Comparison of ENCODE assay signal across 10 mouse cellular contexts in the genomic region with DNA sequence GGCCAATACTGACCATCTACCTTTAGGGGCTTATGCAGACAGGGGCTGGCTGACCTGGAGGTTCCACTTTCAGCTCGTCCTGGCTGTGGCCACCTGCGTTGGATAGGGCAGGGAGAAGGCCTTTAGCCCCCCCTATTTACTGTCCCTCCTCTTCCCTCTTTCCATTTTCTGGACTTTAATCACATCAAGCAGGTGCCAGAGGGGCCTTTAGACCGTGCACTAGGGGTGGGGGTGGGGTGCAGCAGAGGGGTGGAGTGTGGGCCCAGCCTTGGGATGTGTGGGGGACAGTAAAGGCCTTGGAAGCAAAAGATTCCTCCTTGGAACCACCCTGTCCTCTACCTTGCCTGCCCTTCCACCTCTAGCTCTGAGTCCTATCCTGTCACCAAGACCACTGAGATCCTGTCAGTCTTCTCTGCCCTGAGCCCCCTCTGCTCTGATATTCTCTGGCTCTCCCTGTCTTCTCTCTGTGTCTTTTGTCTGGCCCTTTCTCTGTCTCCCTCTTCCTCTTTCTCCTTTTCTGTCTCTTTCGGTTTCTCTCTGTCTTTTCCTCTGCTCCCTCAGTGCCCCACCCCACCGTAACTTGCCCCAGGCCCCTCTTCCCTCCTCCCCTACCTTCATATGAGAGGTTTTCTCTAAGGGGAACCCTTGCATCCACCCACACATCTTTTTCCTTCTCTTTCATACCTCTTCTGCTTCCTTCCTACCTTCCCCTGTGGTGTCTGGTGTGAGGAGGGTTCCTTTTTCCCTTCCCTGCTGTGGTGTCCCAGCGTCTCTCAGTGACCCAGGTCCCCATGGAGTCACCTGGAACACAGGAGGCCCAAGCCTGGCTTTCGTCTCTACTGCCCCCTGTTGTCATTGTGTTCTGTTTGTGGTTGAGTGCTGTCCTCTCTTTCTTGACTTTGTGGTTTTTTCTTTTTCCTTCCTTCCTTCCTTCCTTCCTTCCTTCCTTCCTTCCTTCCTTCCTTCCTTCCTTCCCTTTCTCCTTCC. TPM values are rescaled to one million over a fixed set of nuclear protein-coding genes. Genes with fewer than 3 reads are reported as not detected.
DNase-seq lines count a peak whose midpoint lies in the region; ATAC-seq and TF ChIP-seq lines count a peak whose summit lies in the region.
"Had no signal": no experiment of that assay in that cellular context is flagged by ENCODE, and none has a peak within 500 bp of the region (broad histone marks: within the 10 kb centered on the region; RNA-seq: fewer than 3 reads in every experiment).

No protein-coding gene starts in this region.

- H3K4me3 ChIP-seq in heart, embryonic 16.5 days (ENCODE audit: low read length), result peak overlapping the region; percentile 57
- H3K4me3 ChIP-seq in lung, embryonic 16.5 days (ENCODE audit: low read length), result peak overlapping the region; percentile 50
- no peak overlapping the region for H3K4me3 ChIP-seq in lung, adult 2 months (replicated peaks; ENCODE audit: extremely low read depth, low read depth, low read length)
- peak overlapping the region; percentile 28 for H3K4me3 ChIP-seq in limb, embryonic 14.5 days (replicated peaks; ENCODE audit: low read length)
- no peak overlapping the region for H3K4me3 ChIP-seq in stomach, embryonic 14.5 days (ENCODE audit: low read depth, low read length)

- TF ChIP-seq POLR2A in lung, adult 2 months (IDR thresholded peaks at IDR 0.05; ENCODE audit: borderline replicate concordance, extremely low read depth, low read depth, low read length), result no peak
- no peak for TF ChIP-seq POLR2A in limb, embryonic 14.5 days (IDR thresholded peaks at IDR 0.05; ENCODE audit: borderline replicate concordance, extremely low read depth, insufficient read depth, insufficient read length)

- H3K27ac ChIP-seq in heart, embryonic 16.5 days (ENCODE audit: low read length), result peak overlapping the region; percentile 92
- H3K27ac ChIP-seq in lung, embryonic 16.5 days (ENCODE audit: low read length), result no peak overlapping the region
- no peak overlapping the region for H3K27ac ChIP-seq in limb, embryonic 14.5 days (replicated peaks; ENCODE audit: low read depth, low read length)
- H3K27ac ChIP-seq in stomach, embryonic 14.5 days (ENCODE audit: low read length), result no peak overlapping the region

- TF ChIP-seq CTCF in lung, adult 2 months (IDR thresholded peaks at IDR 0.05; ENCODE audit: insufficient read depth, low read length), result no peak

- no peaks in the 10 kb centered on the region for H3K36me3 ChIP-seq in heart, embryonic 16.5 days (ENCODE audit: control insufficient read depth, insufficient read depth)
- H3K36me3 ChIP-seq in lung, embryonic 16.5 days (ENCODE audit: control insufficient read depth, insufficient read depth, low read length), result no peaks in the 10 kb centered on the region
- no peaks in the 10 kb centered on the region for H3K36me3 ChIP-seq in limb, embryonic 14.5 days (ENCODE audit: control insufficient read depth, insufficient read depth, low read length)
- H3K36me3 ChIP-seq in stomach, embryonic 14.5 days (ENCODE audit: control insufficient read depth, insufficient read depth, low read length), result no peaks in the 10 kb centered on the region

- H3K4me1 ChIP-seq in heart, embryonic 16.5 days (ENCODE audit: control insufficient read depth, insufficient read depth, low read length), result peaks cover 7% of the 10 kb centered on the region
- peaks cover 3% of the 10 kb centered on the region; the same call in 1 of the 2 replicates for H3K4me1 ChIP-seq in lung, embryonic 16.5 days (replicated peaks; ENCODE audit: control insufficient read depth, insufficient read depth, low read length)
- peaks cover 3% of the 10 kb centered on the region for H3K4me1 ChIP-seq in lung, adult 2 months (ENCODE audit: control insufficient read depth, insufficient read depth, low read length)
- H3K4me1 ChIP-seq in limb, embryonic 14.5 days (ENCODE audit: control insufficient read depth, insufficient read depth, low read length), result no peaks in the 10 kb centered on the region
- H3K4me1 ChIP-seq in stomach, embryonic 14.5 days (ENCODE audit: control insufficient read depth, insufficient read depth, low read length), result no peaks in the 10 kb centered on the region

- peak overlapping the region; percentile 55 for H3K9ac ChIP-seq in heart, embryonic 16.5 days (ENCODE audit: low read length)
- no peak overlapping the region for H3K9ac ChIP-seq in lung, embryonic 16.5 days (ENCODE audit: low read length)
- no peak overlapping the region for H3K9ac ChIP-seq in limb, embryonic 14.5 days (ENCODE audit: low read depth, low read length, severe bottlenecking)
- no peak overlapping the region for H3K9ac ChIP-seq in stomach, embryonic 14.5 days (replicated peaks; ENCODE audit: low read depth, low read length)

- peaks cover 25% of the 10 kb centered on the region for H3K27me3 ChIP-seq in heart, embryonic 16.5 days (ENCODE audit: control insufficient read depth, insufficient read depth, low read length)
- peaks cover 13% of the 10 kb centered on the region for H3K27me3 ChIP-seq in lung, embryonic 16.5 days (ENCODE audit: control insufficient read depth, insufficient read depth, low read depth, low read length)
- no peaks in the 10 kb centered on the region for H3K27me3 ChIP-seq in limb, embryonic 14.5 days (ENCODE audit: control insufficient read depth, insufficient read depth, low read length)
- no peaks in the 10 kb centered on the region for H3K27me3 ChIP-seq in stomach, embryonic 14.5 days (ENCODE audit: control insufficient read depth, insufficient read depth, low read length)

- no peaks in the 10 kb centered on the region for H3K9me3 ChIP-seq in heart, embryonic 16.5 days (replicated peaks; ENCODE audit: control insufficient read depth, low read length)
- no peaks in the 10 kb centered on the region for H3K9me3 ChIP-seq in lung, embryonic 16.5 days (ENCODE audit: control insufficient read depth, low read length)
- H3K9me3 ChIP-seq in limb, embryonic 14.5 days (ENCODE audit: control insufficient read depth, low read length), result no peaks in the 10 kb centered on the region
- H3K9me3 ChIP-seq in stomach, embryonic 14.5 days (ENCODE audit: control insufficient read depth, low read depth, low read length), result no peaks in the 10 kb centered on the region

- intact Hi-C loops in heart, postnatal 14 days (cut with DNase I), result loop anchor here (5.0 kb wide), 1 partner anchor 163 kb away; the partner anchor contains the start of genes Ribc1 and Smc1a

- no peak for ATAC-seq in heart, embryonic 16.5 days (replicated peaks; ENCODE audit: extremely low read depth, insufficient read depth, low FRiP score)
- ATAC-seq in lung, embryonic 16.5 days (ENCODE audit: low read depth), result no peak
- ATAC-seq in limb, embryonic 14.5 days (ENCODE audit: low FRiP score, low read depth), result no peak
- no peak for ATAC-seq in stomach, embryonic 14.5 days (ENCODE audit: insufficient number of reproducible peaks, insufficient read depth, low FRiP score, low read depth)
- ATAC-seq: activated CD4-positive, CD25-positive, alpha-beta regulatory T cell, adult 4 months had no signal

- H3K4me2 ChIP-seq in heart, embryonic 16.5 days (ENCODE audit: low read depth, low read length), result peak overlapping the region; percentile 65
- peak overlapping the region; percentile 49 for H3K4me2 ChIP-seq in lung, embryonic 16.5 days (ENCODE audit: low read depth, low read length)
- 0 out of 2 replicates have a peak overlapping the region, but pooled peaks have one; percentile 42 for H3K4me2 ChIP-seq in limb, embryonic 14.5 days (replicated peaks; ENCODE audit: low read depth, low read length, severe bottlenecking)
- peak overlapping the region; percentile 32; the same call in 1 of the 2 replicates for H3K4me2 ChIP-seq in stomach, embryonic 14.5 days (replicated peaks; ENCODE audit: low read depth, low read length)

- no peak for DNase-seq in heart, postnatal 14 days
- no peak for DNase-seq in lung, adult 2 months
- DNase-seq in limb, embryonic 14.5 days (ENCODE audit: low spot score), result no peak
- DNase-seq in c-Kit-positive CD71-positive TER-119-positive erythroid progenitor cells, embryonic 14.5 days (ENCODE audit: low spot score), result no peak
- DNase-seq in gastrocnemius, postnatal 4 days (ENCODE audit: low spot score in 2 of 2), result no peak
- DNase-seq: lung, postnatal 4 days had no signal

- 46% methylated on average over 7 of the region's 7 CpGs for WGBS in heart, embryonic 16.5 days
- 62% methylated on average over 7 of the region's 7 CpGs for WGBS in lung, embryonic 16.5 days
- 64% methylated on average over 7 of the region's 7 CpGs for WGBS in lung, adult 2 months
- 63% methylated on average over 7 of the region's 7 CpGs for WGBS in limb, embryonic 14.5 days
- WGBS in stomach, embryonic 14.5 days, result 60% methylated on average over 7 of the region's 7 CpGs

RNA-seq across cellular contexts. Expression of gene Iqsec2, which starts 35.9 kb away (rescaled TPM):
- polyA plus RNA-seq in heart, embryonic 16.5 days (2015; fragmentation: Nextera tagmentation; extraction: Ambion mirVana), result 41.7 and 49.4 TPM in 2 replicates
- total RNA-seq in heart, postnatal 14 days (2021), result 10 to 100 TPM; 61.7 to 73.2 TPM
- 3.6 and 3.8 TPM in 2 replicates for polyA plus RNA-seq in lung, embryonic 16.5 days (2015; fragmentation: Nextera tagmentation; extraction: Ambion mirVana)
- 19.7 and 27.4 TPM in 2 replicates for polyA plus RNA-seq in lung, adult 2 months (2012; rRNA removed)
- polyA plus RNA-seq in limb, embryonic 14.5 days (2012; rRNA removed), result 9.1 and 11.5 TPM in 2 replicates
- polyA plus RNA-seq in limb, embryonic 14.5 days (2014; fragmentation: Nextera tagmentation; extraction: Ambion mirVana), result 4.3 TPM in 2 replicates
- polyA plus RNA-seq in stomach, embryonic 14.5 days (2014; fragmentation: Nextera tagmentation; extraction: Ambion mirVana), result 4.4 and 4.8 TPM in 2 replicates
- 10 to 100 TPM; 18.0 to 18.9 TPM for total RNA-seq in gastrocnemius, postnatal 4 days (2021)
- polyA plus RNA-seq: activated CD4-positive, CD25-positive, alpha-beta regulatory T cell, adult 4 months had no signal

RNA-seq across cellular contexts. Expression of gene Kdm5c, which starts 52.9 kb away (rescaled TPM):
- 32.4 and 33.9 TPM in 2 replicates for polyA plus RNA-seq in heart, embryonic 16.5 days (2015; fragmentation: Nextera tagmentation; extraction: Ambion mirVana)
- 10 to 100 TPM; 41.4 to 61.8 TPM for total RNA-seq in heart, postnatal 14 days (2021)
- 41.0 and 43.0 TPM in 2 replicates for polyA plus RNA-seq in lung, embryonic 16.5 days (2015; fragmentation: Nextera tagmentation; extraction: Ambion mirVana)
- polyA plus RNA-seq in lung, adult 2 months (2012; rRNA removed), result 46.4 and 49.9 TPM in 2 replicates
- 48.2 and 56.7 TPM in 2 replicates for polyA plus RNA-seq in limb, embryonic 14.5 days (2012; rRNA removed)
- 24.9 and 41.3 TPM in 2 replicates for polyA plus RNA-seq in limb, embryonic 14.5 days (2014; fragmentation: Nextera tagmentation; extraction: Ambion mirVana)
- 29.8 and 54.8 TPM in 2 replicates for polyA plus RNA-seq in stomach, embryonic 14.5 days (2014; fragmentation: Nextera tagmentation; extraction: Ambion mirVana)
- 10 to 100 TPM; 33.8 to 49.2 TPM for total RNA-seq in gastrocnemius, postnatal 4 days (2021)

Comparison
In these comparisons a context has a peak if more than half of its experiments do, and no peak if none do; other contexts are left out.
1. H3K4me3 ChIP-seq: peak in heart, embryonic 16.5 days (single experiment), lung, embryonic 16.5 days (single experiment) and limb, embryonic 14.5 days (single experiment); none in lung, adult 2 months (single experiment) and stomach, embryonic 14.5 days (single experiment).
2. Peak in every context shown above with its lines, with median percentiles within 50 percentile points of each other: H3K4me2 ChIP-seq.